Mouse (Mus musculus) neural tube, embryonic 13.5 days (tissue): ENCODE measurements around the gene Pttg1. TPM values are rescaled to one million over a fixed set of nuclear protein-coding genes. Genes with fewer than 3 reads are reported as not detected.

Experiments
- ATAC-seq: fragments of 200-750 bp; cut with Nextera tagmentation; 2 replicates; pipeline ENCODE4 v1.8.0; 2017; ENCODE audit warnings: low read depth, mild to moderate bottlenecking, moderate TSS enrichment, moderate library complexity
- H3K27ac ChIP-seq: fragments of 300-500 bp; sonication (generic); replicated peaks from 2 replicates; pipeline ENCODE4 v1.5.1; 2015; ENCODE audit warnings: moderate library complexity, mild to moderate bottlenecking, inconsistent platforms
- H3K27me3 ChIP-seq: fragments of 300-500 bp; sonication (generic); 2 replicates; pipeline ENCODE4 v1.6.1; 2015; ENCODE audit warnings: mild to moderate bottlenecking, inconsistent platforms
- H3K36me3 ChIP-seq: fragments of 300-500 bp; sonication (generic); 2 replicates; pipeline ENCODE4 v1.6.1; 2015; ENCODE audit warnings: mild to moderate bottlenecking, inconsistent platforms
- H3K4me1 ChIP-seq: fragments of 300-500 bp; sonication (generic); replicated peaks from 2 replicates; pipeline ENCODE4 v1.6.1; 2015; ENCODE audit warnings: inconsistent platforms
- H3K4me2 ChIP-seq: fragments of 300-500 bp; sonication (generic); 2 replicates; pipeline ENCODE4 v1.6.1; 2015; ENCODE audit warnings: inconsistent platforms, mild to moderate bottlenecking, moderate library complexity
- H3K4me3 ChIP-seq: fragments of 300-500 bp; sonication (generic); 2 replicates; pipeline ENCODE4 v1.5.1; 2015; ENCODE audit warnings: mild to moderate bottlenecking, inconsistent platforms
- H3K9ac ChIP-seq: fragments of 300-500 bp; sonication (generic); 2 replicates; pipeline ENCODE4 v1.6.1; 2015; ENCODE audit warnings: moderate library complexity, mild to moderate bottlenecking, inconsistent platforms
- H3K9me3 ChIP-seq: fragments of 300-500 bp; sonication (generic); 2 replicates; pipeline ENCODE4 v1.6.1; 2016; ENCODE audit warnings: inconsistent platforms
- WGBS: fragments of 180-500 bp; shearing (Covaris S2); methylation state at CpG from one replicate; pipeline ENCODE4 v1.1.7; 2015; 5-methylcytosine and 5-hydroxymethylcytosine counted together
- polyA plus RNA-seq: library from polyadenylated mRNA; unstranded; fragments of >200 nt; fragmentation: Nextera tagmentation; extraction: Ambion mirVana; gene quantifications from 2 replicates; pipeline ENCODE4 v1.2.1, GENCODE M21; 2015

The Pttg1 gene
- polyA plus RNA-seq, 1 experiment from 2014 or later: 51.6 TPM

- H3K9me3 ChIP-seq: 0 out of 2 replicates have a peak, but pooled peaks cover 5% of the 10 kb centered on the region
- no peaks in the 10 kb centered on the region for H3K27me3 ChIP-seq
- no peak for ATAC-seq
- no peak overlapping the region for H3K4me2 ChIP-seq
- no peaks in the 10 kb centered on the region for H3K36me3 ChIP-seq
- no peak overlapping the region for H3K27ac ChIP-seq
- no peak overlapping the region for H3K9ac ChIP-seq
- H3K4me1 ChIP-seq: no peaks in the 10 kb centered on the region
- H3K4me3 ChIP-seq: no peak overlapping the region
- 91% methylated on average over 15 of the region's 15 CpGs for WGBS
Measured at GRCm38 (mm10) chr11:43404150-43404807, 21.8 kb downstream of the Pttg1 start.

GRCm38 (mm10) chr11:43400131-43400530 lies 25.9 kb downstream of the Pttg1 start:
- no peak overlapping the region for H3K27ac ChIP-seq
- H3K4me1 ChIP-seq: no peaks in the 10 kb centered on the region
- 82% methylated on average over 1 of the region's 1 CpGs for WGBS
- no peak overlapping the region for H3K4me3 ChIP-seq
- ATAC-seq: no peak
- no peaks in the 10 kb centered on the region for H3K36me3 ChIP-seq
- no peak overlapping the region for H3K4me2 ChIP-seq
- H3K9ac ChIP-seq: no peak overlapping the region
- H3K9me3 ChIP-seq: 0 out of 2 replicates have a peak, but pooled peaks cover 5% of the 10 kb centered on the region
- H3K27me3 ChIP-seq: no peaks in the 10 kb centered on the region

- Histone ChIP-seq H3K4me1 (no peaks in the 10 kb centered on the region), H3K27ac (no peak overlapping the region), H3K4me2 (no peak overlapping the region), H3K9ac (no peak overlapping the region), H3K4me3 (no peak overlapping the region), H3K27me3 (no peaks in the 10 kb centered on the region), H3K9me3 (no peaks in the 10 kb centered on the region), H3K36me3 (no peaks in the 10 kb centered on the region)
- WGBS: 42% methylated on average over 4 of the region's 4 CpGs
- ATAC-seq: no peak
Measured at GRCm38 (mm10) chr11:43399297-43399696, 26.8 kb downstream of the Pttg1 start.

- no peak overlapping the region for H3K9ac ChIP-seq
- H3K4me1 ChIP-seq: no peaks in the 10 kb centered on the region
- no peaks in the 10 kb centered on the region for H3K27me3 ChIP-seq
- H3K9me3 ChIP-seq: no peaks in the 10 kb centered on the region
- H3K4me3 ChIP-seq: no peak overlapping the region
- ATAC-seq: no peak
- H3K27ac ChIP-seq: no peak overlapping the region
- 71% methylated on average over 7 of the region's 7 CpGs for WGBS
- no peak overlapping the region for H3K4me2 ChIP-seq
- H3K36me3 ChIP-seq: no peaks in the 10 kb centered on the region
Measured at GRCm38 (mm10) chr11:43396672-43397071, 29.4 kb downstream of the Pttg1 start.

- WGBS: 94% methylated on average over 4 of the region's 4 CpGs
Measured at GRCm38 (mm10) chr11:43396246-43396645, 29.8 kb downstream of the Pttg1 start.

GRCm38 (mm10) chr11:43395073-43395948 lies 30.7 kb downstream of the Pttg1 start:
- no peak overlapping the region for H3K4me3 ChIP-seq
- WGBS: 74% methylated on average over 14 of the region's 14 CpGs
- no peak overlapping the region for H3K27ac ChIP-seq

More at GRCm38 (mm10) chr11:43396246-43396645, 29.8 kb downstream of the Pttg1 start:
- Histone ChIP-seq H3K4me3 (no peak overlapping the region), H3K9ac (no peak overlapping the region), H3K36me3 (no peaks in the 10 kb centered on the region), H3K4me2 (no peak overlapping the region), H3K27ac (no peak overlapping the region), H3K9me3 (no peaks in the 10 kb centered on the region), H3K27me3 (no peaks in the 10 kb centered on the region), H3K4me1 (no peaks in the 10 kb centered on the region)
- no peak for ATAC-seq

GRCm38 (mm10) chr11:43393325-43393724 lies 32.7 kb downstream of the Pttg1 start:
- ATAC-seq: no peak
- Histone ChIP-seq H3K4me1 (no peaks in the 10 kb centered on the region), H3K27ac (no peak overlapping the region), H3K9me3 (no peaks in the 10 kb centered on the region), H3K4me2 (no peak overlapping the region), H3K27me3 (no peaks in the 10 kb centered on the region), H3K4me3 (no peak overlapping the region), H3K9ac (no peak overlapping the region), H3K36me3 (no peaks in the 10 kb centered on the region)
- WGBS: 95% methylated on average over 4 of the region's 4 CpGs

More at GRCm38 (mm10) chr11:43395073-43395948, 30.7 kb downstream of the Pttg1 start:
- Histone ChIP-seq H3K9me3 (no peaks in the 10 kb centered on the region), H3K9ac (no peak overlapping the region), H3K4me2 (no peak overlapping the region), H3K27me3 (no peaks in the 10 kb centered on the region), H3K4me1 (no peaks in the 10 kb centered on the region), H3K36me3 (no peaks in the 10 kb centered on the region)
- ATAC-seq: no peak

GRCm38 (mm10) chr11:43392757-43393156 lies 33.3 kb downstream of the Pttg1 start:
- H3K27ac ChIP-seq: no peak overlapping the region
- no peaks in the 10 kb centered on the region for H3K9me3 ChIP-seq
- no peaks in the 10 kb centered on the region for H3K4me1 ChIP-seq
- no peaks in the 10 kb centered on the region for H3K36me3 ChIP-seq
- no peaks in the 10 kb centered on the region for H3K27me3 ChIP-seq
- no peak overlapping the region for H3K4me3 ChIP-seq
- H3K9ac ChIP-seq: no peak overlapping the region
- no peak overlapping the region for H3K4me2 ChIP-seq
- WGBS: 63% methylated on average over 2 of the region's 2 CpGs
- no peak for ATAC-seq

GRCm38 (mm10) chr11:43389118-43389517 lies 36.9 kb downstream of the Pttg1 start:
- Histone ChIP-seq H3K27ac (no peak overlapping the region), H3K9ac (no peak overlapping the region), H3K4me3 (no peak overlapping the region), H3K27me3 (0 out of 2 replicates have a peak, but pooled peaks cover 5% of the 10 kb centered on the region), H3K4me2 (no peak overlapping the region), H3K9me3 (no peaks in the 10 kb centered on the region), H3K4me1 (peaks cover 15% of the 10 kb centered on the region), H3K36me3 (no peaks in the 10 kb centered on the region)
- no peak for ATAC-seq
- 88% methylated on average over 7 of the region's 7 CpGs for WGBS

GRCm38 (mm10) chr11:43388122-43389097 lies 37.6 kb downstream of the Pttg1 start:
- ATAC-seq: no peak
- H3K9ac ChIP-seq: no peak overlapping the region
- H3K9me3 ChIP-seq: no peaks in the 10 kb centered on the region
- H3K4me3 ChIP-seq: no peak overlapping the region
- no peaks in the 10 kb centered on the region for H3K36me3 ChIP-seq
- WGBS: 86% methylated on average over 21 of the region's 21 CpGs
- H3K27me3 ChIP-seq: 0 out of 2 replicates have a peak, but pooled peaks cover 5% of the 10 kb centered on the region
- peaks cover 15% of the 10 kb centered on the region for H3K4me1 ChIP-seq
- no peak overlapping the region for H3K27ac ChIP-seq
- H3K4me2 ChIP-seq: no peak overlapping the region

GRCm38 (mm10) chr11:43387004-43387880 lies 38.8 kb downstream of the Pttg1 start:
- H3K9ac ChIP-seq: no peak overlapping the region
- no peak overlapping the region for H3K4me3 ChIP-seq
- H3K36me3 ChIP-seq: no peaks in the 10 kb centered on the region
- H3K9me3 ChIP-seq: no peaks in the 10 kb centered on the region
- H3K4me2 ChIP-seq: no peak overlapping the region
- ATAC-seq: no peak
- WGBS: 92% methylated on average over 14 of the region's 14 CpGs
- peaks cover 15% of the 10 kb centered on the region for H3K4me1 ChIP-seq
- no peak overlapping the region for H3K27ac ChIP-seq
- H3K27me3 ChIP-seq: 0 out of 2 replicates have a peak, but pooled peaks cover 5% of the 10 kb centered on the region
